Mouse (Mus musculus): Measurements from ENCODE around the gene Dpf2.

- no peak for TF ChIP-seq POLR2A (IDR thresholded peaks at IDR 0.05; ENCODE audit: borderline replicate concordance, low read depth, low read length)
- no peak for TF ChIP-seq CTCF (IDR thresholded peaks at IDR 0.05; ENCODE audit: low read depth, low read length)
Observed at GRCm38 (mm10) chr19:5850860-5851259, 62.0 kb downstream of the Dpf2 start.
